Mouse (Mus musculus): ENCODE measurements around the gene Tmem259. TPM values are rescaled to one million over a fixed set of nuclear protein-coding genes. Genes with fewer than 3 reads are reported as not detected.

Gene Tmem259
- total and polyA plus RNA-seq, 3 experiments = 41.6 to 264 (median 79.8) TPM

DNA sequence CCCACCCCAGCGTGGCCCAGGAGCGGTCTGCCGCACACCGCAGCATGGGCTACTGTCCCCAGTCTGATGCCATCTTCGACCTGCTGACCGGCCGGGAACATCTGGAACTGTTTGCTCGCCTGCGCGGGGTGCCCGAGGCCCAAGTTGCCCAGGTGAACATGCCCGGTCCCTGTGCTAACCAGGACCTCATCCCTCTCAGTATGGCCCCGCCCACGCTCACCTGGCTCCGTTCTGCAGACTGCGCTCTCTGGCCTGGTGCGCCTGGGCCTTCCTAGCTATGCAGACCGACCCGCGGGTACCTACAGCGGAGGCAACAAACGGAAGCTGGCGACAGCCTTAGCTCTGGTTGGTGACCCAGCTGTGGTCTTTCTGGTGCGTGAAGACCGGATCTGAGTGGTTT, 29.5 kb upstream of the Tmem259 start:
- H3K4me3 ChIP-seq (ENCODE audit: low read depth, low read length) = no peak overlapping the region
- peaks cover 84% of the 10 kb centered on the region for H3K36me3 ChIP-seq (replicated peaks)
- no peaks in the 10 kb centered on the region for H3K27me3 ChIP-seq (ENCODE audit: insufficient read depth, low read length)
- H3K4me1 ChIP-seq (ENCODE audit: insufficient read depth, low read depth, low read length) = peaks cover 42% of the 10 kb centered on the region
- ATAC-seq (ENCODE audit: extremely low read depth, insufficient number of reproducible peaks, low FRiP score, poor library complexity, severe bottlenecking) (no peak), DNase-seq (ENCODE audit: low spot score) (no peak)
- TF ChIP-seq GATA2 (IDR thresholded peaks at IDR 0.05; ENCODE audit: borderline replicate concordance, low read depth, low read length) (no peak), POLR2AphosphoS5 (IDR thresholded peaks at IDR 0.05; ENCODE audit: insufficient replicate concordance, low read depth, low read length) (no peak), GATA1 (IDR thresholded peaks at IDR 0.05; ENCODE audit: borderline replicate concordance, low read length) (no peak), CTCF (IDR thresholded peaks at IDR 0.05; ENCODE audit: low read depth, low read length) (no peak), TAL1 (conservative IDR thresholded peaks at IDR 0.05; ENCODE audit: low read depth, low read length) (no peak)
- H3K9me3 ChIP-seq (replicated peaks) = peaks cover 26% of the 10 kb centered on the region

DNA sequence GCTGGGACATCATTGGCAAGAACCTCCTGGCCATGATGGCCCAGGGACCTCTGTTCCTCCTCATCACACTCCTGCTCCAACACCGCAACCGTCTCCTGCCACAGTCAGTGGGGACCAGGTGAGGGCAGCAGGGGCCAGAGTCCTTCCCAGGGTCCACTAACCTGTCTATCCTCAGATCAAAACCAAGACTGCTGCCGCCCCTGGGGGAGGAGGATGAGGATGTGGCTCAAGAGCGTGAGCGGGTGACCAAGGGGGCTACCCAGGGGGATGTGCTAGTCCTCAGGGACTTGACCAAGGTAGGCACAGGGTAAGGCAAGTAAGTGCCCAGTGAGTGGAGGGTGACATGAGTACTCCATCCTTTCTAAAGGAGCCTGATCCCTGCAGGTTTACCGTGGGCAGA, 27.6 kb upstream of the Tmem259 start:
- ATAC-seq (ENCODE audit: extremely low read depth, insufficient number of reproducible peaks, low FRiP score, poor library complexity, severe bottlenecking) (no peak), DNase-seq (ENCODE audit: low spot score) (no peak)
- Histone ChIP-seq H3K4me3 (ENCODE audit: low read depth, low read length) (no peak overlapping the region), H3K36me3 (replicated peaks) (peaks cover 96% of the 10 kb centered on the region), H3K4me1 (ENCODE audit: insufficient read depth, low read depth, low read length) (peaks cover 30% of the 10 kb centered on the region), H3K27me3 (ENCODE audit: insufficient read depth, low read length) (no peaks in the 10 kb centered on the region), H3K9me3 (replicated peaks) (peaks cover 27% of the 10 kb centered on the region)
- TF ChIP-seq TAL1 (conservative IDR thresholded peaks at IDR 0.05; ENCODE audit: low read depth, low read length) (no peak), CTCF (IDR thresholded peaks at IDR 0.05; ENCODE audit: low read depth, low read length) (no peak), GATA2 (IDR thresholded peaks at IDR 0.05; ENCODE audit: borderline replicate concordance, low read depth, low read length) (no peak), POLR2AphosphoS5 (IDR thresholded peaks at IDR 0.05; ENCODE audit: insufficient replicate concordance, low read depth, low read length) (no peak), GATA1 (IDR thresholded peaks at IDR 0.05; ENCODE audit: borderline replicate concordance, low read length) (no peak)

DNA sequence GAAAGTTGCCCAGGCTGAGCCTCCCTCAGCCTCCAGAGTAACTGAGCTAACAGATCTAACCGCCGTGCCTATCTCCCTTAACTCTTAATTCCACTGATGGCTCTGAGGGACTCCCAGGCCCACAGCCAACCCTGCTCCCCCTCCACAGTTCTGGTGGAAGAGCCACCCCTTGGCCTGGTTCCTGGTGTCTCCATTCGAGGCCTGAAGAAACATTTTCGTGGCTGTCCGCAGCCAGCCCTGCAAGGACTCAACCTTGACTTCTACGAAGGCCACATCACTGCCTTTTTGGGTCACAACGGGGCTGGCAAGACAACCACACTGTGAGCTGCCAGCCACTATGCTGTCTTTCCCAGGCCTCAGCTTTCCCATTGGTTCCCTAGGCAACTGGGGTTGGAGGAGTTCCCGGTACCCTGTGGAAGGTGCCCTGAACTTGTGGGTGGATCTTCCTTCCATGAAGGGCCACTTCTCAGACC, 20.1 kb upstream of the Tmem259 start:
- Histone ChIP-seq H3K4me1 (ENCODE audit: insufficient read depth, low read depth, low read length) (peaks cover 38% of the 10 kb centered on the region), H3K9me3 (replicated peaks) (peaks cover 5% of the 10 kb centered on the region; the same call in 1 of the 2 replicates), H3K4me3 (ENCODE audit: low read depth, low read length) (no peak overlapping the region), H3K36me3 (replicated peaks) (peaks cover 100% of the 10 kb centered on the region), H3K27me3 (ENCODE audit: insufficient read depth, low read length) (no peaks in the 10 kb centered on the region)
- DNase-seq (ENCODE audit: low spot score) = no peak
- ATAC-seq (ENCODE audit: extremely low read depth, insufficient number of reproducible peaks, low FRiP score, poor library complexity, severe bottlenecking) = no peak
- TF ChIP-seq GATA2 (IDR thresholded peaks at IDR 0.05; ENCODE audit: borderline replicate concordance, low read depth, low read length) = no peak
- TF ChIP-seq TAL1 (conservative IDR thresholded peaks at IDR 0.05; ENCODE audit: low read depth, low read length) = no peak
- TF ChIP-seq GATA1 (IDR thresholded peaks at IDR 0.05; ENCODE audit: borderline replicate concordance, low read length) = no peak
- no peak for TF ChIP-seq POLR2AphosphoS5 (IDR thresholded peaks at IDR 0.05; ENCODE audit: insufficient replicate concordance, low read depth, low read length)
- no peak for TF ChIP-seq CTCF (IDR thresholded peaks at IDR 0.05; ENCODE audit: low read depth, low read length)

DNA sequence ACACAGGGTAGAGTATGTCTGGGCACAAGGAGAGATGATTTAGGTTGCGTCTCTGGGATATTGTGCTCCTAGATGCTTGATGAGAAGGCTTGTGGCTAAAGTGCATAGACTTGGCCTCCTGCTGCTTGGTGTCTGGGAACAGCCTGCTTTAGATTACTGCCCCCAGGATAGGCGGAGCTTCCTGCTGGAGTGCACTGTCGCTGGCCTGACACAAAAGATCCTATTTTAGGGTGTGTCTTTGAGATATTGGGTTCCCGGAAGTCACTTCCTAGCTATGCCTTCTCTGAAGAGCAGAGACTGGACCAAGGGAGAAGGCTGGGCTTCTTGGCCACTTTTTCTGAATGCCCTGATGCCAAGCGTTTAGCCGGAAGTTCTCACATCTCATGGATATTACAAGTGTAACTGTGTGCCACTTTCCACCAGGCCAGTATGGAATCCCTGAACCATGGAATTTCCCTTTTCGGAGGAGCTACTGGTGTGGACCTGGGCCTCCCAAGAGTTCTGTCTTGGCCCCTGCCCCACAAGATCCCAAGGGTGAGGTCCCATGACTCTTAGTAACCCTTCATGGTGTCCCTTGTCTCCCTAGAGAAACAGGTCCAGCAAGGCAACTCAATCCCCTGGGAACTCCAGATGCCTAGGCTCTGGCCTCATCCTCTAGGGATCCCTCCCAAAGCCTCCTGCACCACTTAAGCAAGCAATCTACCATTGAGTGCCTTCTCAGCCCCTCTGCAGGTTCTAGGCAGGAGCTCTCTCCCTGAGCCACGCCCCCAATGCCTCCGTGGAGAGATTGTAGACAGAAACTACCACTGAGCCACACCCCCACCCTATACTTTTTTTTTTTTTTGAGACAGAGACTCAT, 19.5 kb upstream of the Tmem259 start:
- H3K4me3 ChIP-seq (ENCODE audit: low read depth, low read length) = no peak overlapping the region; the same call in 1 of the 2 replicates
- DNase-seq (ENCODE audit: low spot score) (no peak), ATAC-seq (ENCODE audit: extremely low read depth, insufficient number of reproducible peaks, low FRiP score, poor library complexity, severe bottlenecking) (no peak; the same call in 1 of the 2 replicates)
- no peak for TF ChIP-seq CTCF (IDR thresholded peaks at IDR 0.05; ENCODE audit: low read depth, low read length)
- no peak for TF ChIP-seq TAL1 (conservative IDR thresholded peaks at IDR 0.05; ENCODE audit: low read depth, low read length)
- no peak for TF ChIP-seq POLR2AphosphoS5 (IDR thresholded peaks at IDR 0.05; ENCODE audit: insufficient replicate concordance, low read depth, low read length)
- no peak for TF ChIP-seq GATA1 (IDR thresholded peaks at IDR 0.05; ENCODE audit: borderline replicate concordance, low read length)
- TF ChIP-seq GATA2 (IDR thresholded peaks at IDR 0.05; ENCODE audit: borderline replicate concordance, low read depth, low read length) = no peak
- H3K4me1 ChIP-seq (ENCODE audit: insufficient read depth, low read depth, low read length) = peaks cover 42% of the 10 kb centered on the region
- H3K9me3 ChIP-seq (replicated peaks) = peaks cover under 1% of the 10 kb centered on the region; the same call in 1 of the 2 replicates
- no peaks in the 10 kb centered on the region for H3K27me3 ChIP-seq (ENCODE audit: insufficient read depth, low read length)
- H3K36me3 ChIP-seq (replicated peaks) = peaks cover 100% of the 10 kb centered on the region

DNA sequence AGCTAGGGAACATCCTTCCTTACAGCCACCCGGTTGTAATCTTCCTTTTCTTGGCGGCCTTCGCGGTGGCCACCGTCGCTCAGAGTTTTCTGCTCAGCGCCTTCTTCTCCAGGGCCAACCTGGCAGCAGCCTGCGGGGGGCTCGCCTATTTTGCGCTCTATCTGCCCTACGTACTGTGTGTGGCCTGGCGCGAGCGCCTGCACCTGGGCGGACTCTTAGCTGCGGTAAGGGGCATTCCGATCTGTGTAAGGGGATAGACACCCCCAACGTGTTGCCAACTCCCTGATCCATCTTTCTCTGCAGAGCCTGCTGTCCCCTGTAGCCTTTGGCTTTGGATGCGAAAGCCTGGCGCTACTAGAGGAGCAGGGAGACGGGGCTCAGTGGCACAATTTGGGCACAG, 18.7 kb upstream of the Tmem259 start:
- peaks cover 50% of the 10 kb centered on the region for H3K4me1 ChIP-seq (ENCODE audit: insufficient read depth, low read depth, low read length)

DNA sequence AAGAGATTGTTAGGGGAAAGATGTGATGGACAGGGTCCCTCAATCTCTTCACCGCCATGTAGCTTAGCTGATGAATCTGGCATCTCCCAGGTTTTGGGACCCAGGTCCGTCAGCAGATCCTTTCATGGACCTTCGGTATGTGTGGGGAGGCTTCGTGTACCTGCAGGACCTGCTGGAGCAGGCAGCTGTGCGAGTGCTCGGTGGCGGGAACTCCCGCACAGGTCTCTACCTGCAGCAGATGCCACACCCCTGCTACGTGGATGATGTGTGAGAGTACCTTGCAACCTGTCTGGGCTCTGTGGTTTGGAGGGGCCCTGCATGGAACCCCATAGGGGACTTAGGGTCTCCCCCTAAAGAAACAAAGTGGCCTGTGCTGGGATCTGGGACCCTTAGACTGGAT, 17.8 kb upstream of the Tmem259 start:
- ATAC-seq (ENCODE audit: extremely low read depth, insufficient number of reproducible peaks, low FRiP score, poor library complexity, severe bottlenecking) (no peak), DNase-seq (ENCODE audit: low spot score) (no peak)
- peaks cover 58% of the 10 kb centered on the region for H3K4me1 ChIP-seq (ENCODE audit: insufficient read depth, low read depth, low read length)
- H3K4me3 ChIP-seq (ENCODE audit: low read depth, low read length) = no peak overlapping the region
- no peak for TF ChIP-seq GATA1 (IDR thresholded peaks at IDR 0.05; ENCODE audit: borderline replicate concordance, low read length)
- TF ChIP-seq GATA2 (IDR thresholded peaks at IDR 0.05; ENCODE audit: borderline replicate concordance, low read depth, low read length) = no peak
- no peak for TF ChIP-seq TAL1 (conservative IDR thresholded peaks at IDR 0.05; ENCODE audit: low read depth, low read length)
- TF ChIP-seq CTCF (IDR thresholded peaks at IDR 0.05; ENCODE audit: low read depth, low read length) = no peak
- TF ChIP-seq POLR2AphosphoS5 (IDR thresholded peaks at IDR 0.05; ENCODE audit: insufficient replicate concordance, low read depth, low read length) = no peak
- H3K9me3 ChIP-seq (replicated peaks) = no peaks in the 10 kb centered on the region
- no peaks in the 10 kb centered on the region for H3K27me3 ChIP-seq (ENCODE audit: insufficient read depth, low read length)
- peaks cover 94% of the 10 kb centered on the region for H3K36me3 ChIP-seq (replicated peaks)

More for the DNA sequence above, 18.7 kb upstream of the Tmem259 start:
- Histone ChIP-seq H3K4me3 (ENCODE audit: low read depth, low read length) (peak overlapping the region; percentile 37; the same call in 1 of the 2 replicates), H3K27me3 (ENCODE audit: insufficient read depth, low read length) (no peaks in the 10 kb centered on the region), H3K36me3 (replicated peaks) (peaks cover 100% of the 10 kb centered on the region), H3K9me3 (replicated peaks) (no peaks in the 10 kb centered on the region)
- no peak for TF ChIP-seq TAL1 (conservative IDR thresholded peaks at IDR 0.05; ENCODE audit: low read depth, low read length)
- no peak for TF ChIP-seq GATA1 (IDR thresholded peaks at IDR 0.05; ENCODE audit: borderline replicate concordance, low read length)
- no peak for TF ChIP-seq CTCF (IDR thresholded peaks at IDR 0.05; ENCODE audit: low read depth, low read length)
- no peak for TF ChIP-seq POLR2AphosphoS5 (IDR thresholded peaks at IDR 0.05; ENCODE audit: insufficient replicate concordance, low read depth, low read length)
- no peak for TF ChIP-seq GATA2 (IDR thresholded peaks at IDR 0.05; ENCODE audit: borderline replicate concordance, low read depth, low read length)
- DNase-seq (ENCODE audit: low spot score) = no peak
- no peak for ATAC-seq (ENCODE audit: extremely low read depth, insufficient number of reproducible peaks, low FRiP score, poor library complexity, severe bottlenecking)
